Mouse (Mus musculus): Measurements from ENCODE around the gene Lrg1. TPM values are rescaled to one million over a fixed set of nuclear protein-coding genes. Genes with fewer than 3 reads are reported as not detected.
"Not testable (repeated sequence)": the region's sequence is repeated elsewhere in the genome, so short reads cannot be mapped to it uniquely, and the experiment has no call there.

Lrg1 gene
- total RNA-seq, 2 experiments from 2014 or later, result 1.6 to 4.7 TPM

DNA sequence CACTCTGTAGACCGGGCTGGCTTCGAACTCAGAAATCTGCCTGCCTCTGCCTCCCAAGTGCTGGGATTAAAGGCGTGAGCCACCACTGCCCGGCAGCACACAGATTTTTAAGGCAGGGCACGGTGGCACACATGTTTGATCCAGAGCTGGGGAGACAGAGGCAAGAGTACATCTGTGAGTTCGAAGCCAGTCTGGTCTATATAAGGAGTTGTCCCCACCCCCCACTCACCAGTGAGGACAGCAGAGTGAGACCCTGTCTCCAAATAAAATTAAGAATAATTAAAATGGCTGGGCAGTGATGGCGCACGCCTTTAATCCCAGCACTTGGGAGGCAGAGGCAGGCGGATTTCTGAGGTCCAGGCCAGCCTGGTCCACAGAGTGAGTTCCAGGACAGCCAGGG is 43.4 kb downstream of the Lrg1 start:
- not testable (repeated sequence) for ATAC-seq (replicated peaks; ENCODE audit: poor library complexity)

DNA sequence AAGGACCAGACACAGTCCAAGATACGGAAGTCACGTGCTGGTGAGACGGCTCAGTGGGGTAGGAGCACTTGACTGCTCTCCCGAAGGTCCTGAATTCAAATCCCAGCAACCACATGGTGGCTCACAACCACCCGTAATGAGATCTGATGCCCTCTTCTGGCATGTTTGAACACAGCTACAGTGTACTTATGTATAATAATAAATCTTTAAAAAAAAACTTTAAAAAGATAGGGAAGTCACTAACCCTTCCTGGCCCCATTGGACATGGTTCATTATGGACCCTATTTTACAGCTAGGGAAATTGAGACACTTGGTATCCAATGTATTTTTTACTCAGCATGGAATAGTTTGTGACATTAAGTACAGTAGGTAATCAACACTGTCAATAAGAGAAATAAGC is 44.3 kb downstream of the Lrg1 start:
- ATAC-seq (replicated peaks; ENCODE audit: poor library complexity), result no peak

DNA sequence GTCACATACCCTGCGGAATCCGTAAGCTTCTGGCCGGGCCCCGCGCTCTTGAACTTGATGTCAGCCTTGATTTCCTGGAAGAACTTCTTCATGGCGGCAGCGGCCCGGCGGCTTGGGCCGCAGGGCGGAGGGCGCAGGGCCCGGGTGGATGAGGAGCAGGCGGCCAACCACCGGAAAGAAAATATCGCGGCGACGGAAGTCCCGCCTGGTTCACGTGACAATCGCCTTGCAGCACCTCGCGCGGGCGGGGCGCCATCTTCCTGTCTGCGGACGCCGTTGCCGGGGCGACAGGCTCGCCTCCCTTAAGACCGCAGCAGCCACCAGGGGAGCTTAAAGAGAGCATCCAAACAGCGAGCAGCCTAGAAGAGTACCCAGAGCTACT is 47.0 kb downstream of the Lrg1 start, which contains the start of gene Ubxn6:
TSS of gene Ubxn6 (minus strand) at position 202 of the 382 bp plus-strand sequence.
- peak; percentile 45 for ATAC-seq (replicated peaks; ENCODE audit: poor library complexity)

DNA sequence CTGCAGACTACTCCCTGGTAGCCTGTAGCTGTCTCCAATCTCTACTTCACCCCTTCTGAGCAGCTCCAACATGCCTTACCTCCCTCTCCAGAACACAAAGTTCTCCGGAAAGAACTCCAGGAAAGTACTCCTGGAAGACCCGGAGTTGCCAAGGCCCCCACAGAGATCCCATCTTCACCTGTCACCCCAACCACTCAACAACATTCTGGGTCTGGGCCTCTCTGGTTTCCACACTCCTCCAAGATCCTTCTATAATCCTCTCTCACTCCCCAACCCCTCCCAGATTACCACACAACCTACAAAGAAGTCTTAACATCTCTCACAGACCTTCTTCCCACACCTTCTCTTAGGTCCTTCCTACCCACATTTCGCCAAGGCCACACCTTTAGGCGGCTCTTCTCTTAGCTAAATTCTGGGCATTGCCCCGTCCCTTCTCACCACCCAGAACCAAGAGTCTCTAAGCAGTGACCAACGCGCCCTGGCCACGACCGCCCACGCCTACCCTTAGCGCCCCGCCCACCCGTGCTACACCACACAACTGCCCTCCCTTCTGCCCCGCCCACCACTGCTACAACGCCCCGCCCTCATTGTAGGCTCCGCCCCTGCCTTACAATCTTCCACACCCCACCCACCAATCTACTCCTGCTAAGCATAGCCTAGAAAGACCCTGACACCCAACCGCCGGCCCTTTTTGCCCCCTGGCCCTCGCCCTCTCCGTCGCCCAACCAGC is 47.5 kb downstream of the Lrg1 start:
- peak; percentile 46 for ATAC-seq (replicated peaks; ENCODE audit: poor library complexity)

DNA sequence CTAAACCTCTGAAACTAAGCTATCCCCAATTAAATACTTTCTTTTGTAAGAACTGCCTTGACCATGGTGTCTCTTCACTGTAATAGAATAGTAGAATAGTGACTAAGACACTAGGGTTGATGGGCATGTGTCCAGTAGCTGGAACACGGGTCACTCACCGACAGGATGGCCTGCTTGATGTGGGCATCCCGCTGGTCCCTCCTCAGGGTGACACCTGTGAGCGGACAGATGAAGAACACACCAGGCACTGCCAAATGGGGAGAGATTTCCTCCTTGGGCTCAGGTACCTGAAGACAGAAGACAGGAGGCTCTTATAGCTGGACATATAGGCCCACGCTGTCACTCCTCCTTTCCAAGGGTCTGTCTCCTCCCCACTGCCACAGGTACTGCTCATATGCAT is 49.6 kb downstream of the Lrg1 start:
- ATAC-seq (replicated peaks; ENCODE audit: poor library complexity), result no peak

DNA sequence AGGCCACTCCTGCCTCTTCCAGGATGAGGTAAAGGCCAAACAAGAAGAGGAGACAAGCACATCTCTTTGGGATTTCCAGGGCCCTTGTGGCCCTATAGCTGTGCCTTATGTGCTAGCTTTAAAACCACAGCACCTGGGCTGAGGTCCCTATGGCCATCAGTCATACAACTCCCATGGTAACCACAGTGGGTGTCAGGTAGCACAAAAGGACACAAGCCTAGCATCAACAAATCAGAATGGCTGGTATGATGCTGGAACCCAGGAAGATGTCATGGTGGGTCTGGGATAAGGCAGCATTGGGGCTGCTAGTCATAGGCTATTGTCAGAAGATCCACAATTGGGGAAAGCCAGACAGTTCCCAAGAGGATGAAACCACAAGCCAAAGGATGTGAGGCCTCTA is 50.7 kb downstream of the Lrg1 start:
- ATAC-seq (replicated peaks; ENCODE audit: poor library complexity), result no peak

Other genes with a start within 250 kb of the Lrg1 start
- 5.9 and 9.2 TPM in 2 replicates for gene Zfp119a, start 243.1 kb downstream of the Lrg1 start, total RNA-seq (2015)
- 3.9 and 6.8 TPM in 2 replicates for gene Zfp119a, start 243.1 kb downstream of the Lrg1 start, total RNA-seq (2017)
- gene Zfp959, start 229.9 kb downstream of the Lrg1 start, total RNA-seq (2015), result 12.5 and 17.0 TPM in 2 replicates
- 10.3 and 10.7 TPM in 2 replicates for gene Zfp959, start 229.9 kb downstream of the Lrg1 start, total RNA-seq (2017)
- 3.8 and 5.5 TPM in 2 replicates for gene Zfp119b, start 172.5 kb downstream of the Lrg1 start, total RNA-seq (2015)
- gene Zfp119b, start 172.5 kb downstream of the Lrg1 start, total RNA-seq (2017), result 4.8 and 5.2 TPM in 2 replicates
- 14.4 and 20.5 TPM in 2 replicates for gene Ebi3, start 169.4 kb downstream of the Lrg1 start, total RNA-seq (2015)
- gene Ebi3, start 169.4 kb downstream of the Lrg1 start, total RNA-seq (2017), result 13.8 and 17.7 TPM in 2 replicates
- gene Yju2, start 162.9 kb downstream of the Lrg1 start, total RNA-seq (2015), result 7.4 and 11.0 TPM in 2 replicates
- gene Yju2, start 162.9 kb downstream of the Lrg1 start, total RNA-seq (2017), result 21.8 and 23.3 TPM in 2 replicates
- gene Shd, start 151.5 kb downstream of the Lrg1 start, total RNA-seq (2015), result 0.39 and 0.98 TPM in 2 replicates
- not detected in 2 replicates for gene Shd, start 151.5 kb downstream of the Lrg1 start, total RNA-seq (2017)
- gene Fsd1, start 135.5 kb downstream of the Lrg1 start, total RNA-seq (2015), result not detected in 2 replicates
- gene Fsd1, start 135.5 kb downstream of the Lrg1 start, total RNA-seq (2017), result not detected in 2 replicates
- gene Stap2, start 116.4 kb downstream of the Lrg1 start, total RNA-seq (2015), result 0.32 TPM in 1 of 2 replicates, not detected in the other
- gene Stap2, start 116.4 kb downstream of the Lrg1 start, total RNA-seq (2017), result not detected in 2 replicates
- 9.2 and 17.4 TPM in 2 replicates for gene Mpnd, start 116.3 kb downstream of the Lrg1 start, total RNA-seq (2015)
- gene Mpnd, start 116.3 kb downstream of the Lrg1 start, total RNA-seq (2017), result 76.6 and 92.5 TPM in 2 replicates
- gene Sh3gl1, start 85.4 kb downstream of the Lrg1 start, total RNA-seq (2015), result 19.1 TPM in 2 replicates
- gene Sh3gl1, start 85.4 kb downstream of the Lrg1 start, total RNA-seq (2017), result 22.1 and 25.0 TPM in 2 replicates
- 15.5 and 16.7 TPM in 2 replicates for gene Chaf1a, start 81.6 kb downstream of the Lrg1 start, total RNA-seq (2015)
- 32.3 and 33.9 TPM in 2 replicates for gene Chaf1a, start 81.6 kb downstream of the Lrg1 start, total RNA-seq (2017)
- gene Ubxn6, start 47.0 kb downstream of the Lrg1 start, total RNA-seq (2015), result 13.6 and 13.7 TPM in 2 replicates
- 17.4 and 19.9 TPM in 2 replicates for gene Ubxn6, start 47.0 kb downstream of the Lrg1 start, total RNA-seq (2017)
- 20.7 and 25.4 TPM in 2 replicates for gene Hdgfl2, start 42.4 kb downstream of the Lrg1 start, total RNA-seq (2015)
- gene Hdgfl2, start 42.4 kb downstream of the Lrg1 start, total RNA-seq (2017), result 80.0 and 87.8 TPM in 2 replicates
- gene Plin4, start 12.2 kb downstream of the Lrg1 start, total RNA-seq (2015), result not detected in 2 replicates
- gene Plin4, start 12.2 kb downstream of the Lrg1 start, total RNA-seq (2017), result not detected in 2 replicates
- 0.17 TPM in 1 of 2 replicates, not detected in the other for gene Plin5, start 4.4 kb downstream of the Lrg1 start, total RNA-seq (2015)
- gene Plin5, start 4.4 kb downstream of the Lrg1 start, total RNA-seq (2017), result 0.14 TPM in 1 of 2 replicates, not detected in the other
- 1.8 and 2.2 TPM in 2 replicates for gene Sema6b, start 18.3 kb upstream of the Lrg1 start, total RNA-seq (2015)
- gene Sema6b, start 18.3 kb upstream of the Lrg1 start, total RNA-seq (2017), result 3.2 and 4.9 TPM in 2 replicates
- 1.5 and 2.2 TPM in 2 replicates for gene Tnfaip8l1, start 40.5 kb upstream of the Lrg1 start, total RNA-seq (2015)
- gene Tnfaip8l1, start 40.5 kb upstream of the Lrg1 start, total RNA-seq (2017), result 0.91 and 2.8 TPM in 2 replicates
- 55.1 and 56.1 TPM in 2 replicates for gene Mydgf, start 61.9 kb upstream of the Lrg1 start, total RNA-seq (2015)
- gene Mydgf, start 61.9 kb upstream of the Lrg1 start, total RNA-seq (2017), result 50.4 and 57.1 TPM in 2 replicates
- gene Dpp9, start 96.9 kb upstream of the Lrg1 start, total RNA-seq (2015), result 27.0 and 31.0 TPM in 2 replicates
- gene Dpp9, start 96.9 kb upstream of the Lrg1 start, total RNA-seq (2017), result 15.7 and 19.9 TPM in 2 replicates
- gene Fem1a, start 134.8 kb upstream of the Lrg1 start, total RNA-seq (2015), result 15.3 and 15.9 TPM in 2 replicates
- 20.7 and 23.4 TPM in 2 replicates for gene Fem1a, start 134.8 kb upstream of the Lrg1 start, total RNA-seq (2017)
- 9.0 and 11.4 TPM in 2 replicates for gene Ticam1, start 154.8 kb upstream of the Lrg1 start, total RNA-seq (2015)
- gene Ticam1, start 154.8 kb upstream of the Lrg1 start, total RNA-seq (2017), result 3.0 and 4.1 TPM in 2 replicates
- gene Plin3, start 170.9 kb upstream of the Lrg1 start, total RNA-seq (2015), result 7.3 and 8.1 TPM in 2 replicates
- 28.1 TPM in 2 replicates for gene Plin3, start 170.9 kb upstream of the Lrg1 start, total RNA-seq (2017)
- gene Arrdc5, start 178.3 kb upstream of the Lrg1 start, total RNA-seq (2015), result not detected in 2 replicates
- gene Arrdc5, start 178.3 kb upstream of the Lrg1 start, total RNA-seq (2017), result not detected in 2 replicates
- gene Uhrf1, start 181.3 kb upstream of the Lrg1 start, total RNA-seq (2015), result 67.8 and 80.7 TPM in 2 replicates
- gene Uhrf1, start 181.3 kb upstream of the Lrg1 start, total RNA-seq (2017), result 151 and 160 TPM in 2 replicates
- 6.7 and 8.5 TPM in 2 replicates for gene Kdm4b, start 204.1 kb upstream of the Lrg1 start, total RNA-seq (2015)
- 5.9 and 7.3 TPM in 2 replicates for gene Kdm4b, start 204.1 kb upstream of the Lrg1 start, total RNA-seq (2017)

Data from megakaryocyte progenitor cell, adult 5-6 weeks (primary cell).